Mouse (Mus musculus): Measurements from ENCODE around the gene Elmod1.

DNA sequence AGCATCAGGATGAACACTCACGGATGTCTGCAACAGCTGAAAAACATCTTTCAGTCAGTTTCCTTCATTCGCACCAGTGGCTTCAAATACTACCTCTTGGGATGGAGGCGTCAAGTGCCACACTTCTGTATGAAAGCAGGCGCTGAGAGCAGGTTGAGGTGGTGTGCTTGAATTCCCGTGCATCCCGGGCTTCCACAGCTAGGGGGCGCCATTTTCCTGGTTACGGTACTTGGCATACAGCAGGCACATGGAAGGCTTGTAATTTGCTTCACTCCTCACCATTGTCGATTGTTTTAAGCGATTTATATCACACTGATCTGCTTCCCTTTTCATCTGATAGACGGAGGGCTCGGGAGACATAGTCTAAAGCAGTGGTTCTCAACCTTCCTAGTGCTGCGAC lies 40.9 kb downstream of the Elmod1 start:
- TF ChIP-seq MYC (IDR thresholded peaks at IDR 0.05; ENCODE audit: low read depth, low read length) (no peak; the same call in 1 of the 2 replicates), MAX (IDR thresholded peaks at IDR 0.05; ENCODE audit: low read length) (peak; percentile 68), JUND (conservative IDR thresholded peaks at IDR 0.05; ENCODE audit: low read depth, low read length) (no peak), USF1 (IDR thresholded peaks at IDR 0.05; ENCODE audit: low read depth, low read length) (no peak), ZNF384 (IDR thresholded peaks at IDR 0.05; ENCODE audit: low read depth, low read length) (no peak), CHD1 (IDR thresholded peaks at IDR 0.05; ENCODE audit: low read depth, low read length) (no peak), CTCF (conservative IDR thresholded peaks at IDR 0.05 in 1 of 2, IDR thresholded peaks at IDR 0.05 in 1 of 2; ENCODE audit: low read depth in 2 of 2, low read length in 2 of 2) (peak; percentile 51 to 66; a peak in 3 of 4 replicates), POLR2A (IDR thresholded peaks at IDR 0.05; ENCODE audit: low read depth, low read length) (no peak), POLR2AphosphoS2 (IDR thresholded peaks at IDR 0.05; ENCODE audit: low read depth, low read length) (no peak), EP300 (IDR thresholded peaks at IDR 0.05; ENCODE audit: low read length) (no peak)
